Mouse (Mus musculus): ENCODE data around the gene Hoxb1. TPM values are rescaled to one million over a fixed set of nuclear protein-coding genes. Genes with fewer than 3 reads are reported as not detected.

The Hoxb1 gene
- not detected for polyA plus RNA-seq (2014; fragmentation: Illumina TruSeq; extraction: RNeasy Lipid Tissue Mini Kit (QIAGEN cat#74804); ENCODE audit: low read depth, low replicate concordance)

DNA sequence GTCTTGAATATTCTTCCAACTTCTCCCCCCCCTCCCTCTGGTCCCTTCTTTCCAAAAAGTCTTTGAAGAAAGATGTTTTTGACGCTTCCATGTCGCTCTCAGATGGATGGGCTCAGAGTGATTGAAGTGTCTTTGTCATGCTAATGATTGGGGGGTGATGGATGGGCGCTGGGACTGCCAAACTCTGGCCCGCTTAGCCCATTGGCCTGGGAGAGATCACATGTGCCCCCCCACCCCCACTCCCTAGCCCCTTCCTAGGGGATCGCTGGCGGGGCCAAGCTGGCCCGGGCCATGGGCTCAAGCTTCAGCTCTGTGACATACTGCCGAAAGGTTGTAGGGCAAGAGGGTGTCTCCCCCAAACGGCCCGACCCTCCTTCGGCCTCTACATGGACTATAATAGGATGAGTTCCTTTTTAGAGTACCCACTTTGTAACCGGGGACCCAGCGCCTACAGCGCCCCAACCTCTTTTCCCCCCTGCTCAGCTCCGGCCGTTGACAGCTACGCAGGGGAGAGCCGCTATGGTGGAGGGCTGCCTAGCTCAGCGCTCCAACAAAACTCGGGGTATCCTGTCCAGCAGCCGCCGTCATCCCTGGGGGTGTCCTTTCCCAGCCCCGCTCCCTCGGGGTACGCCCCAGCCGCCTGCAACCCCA, at the start of gene Hoxb1:
TSS of gene Hoxb1 (plus strand) at position 312 of the 651 bp plus-strand sequence.

DNA sequence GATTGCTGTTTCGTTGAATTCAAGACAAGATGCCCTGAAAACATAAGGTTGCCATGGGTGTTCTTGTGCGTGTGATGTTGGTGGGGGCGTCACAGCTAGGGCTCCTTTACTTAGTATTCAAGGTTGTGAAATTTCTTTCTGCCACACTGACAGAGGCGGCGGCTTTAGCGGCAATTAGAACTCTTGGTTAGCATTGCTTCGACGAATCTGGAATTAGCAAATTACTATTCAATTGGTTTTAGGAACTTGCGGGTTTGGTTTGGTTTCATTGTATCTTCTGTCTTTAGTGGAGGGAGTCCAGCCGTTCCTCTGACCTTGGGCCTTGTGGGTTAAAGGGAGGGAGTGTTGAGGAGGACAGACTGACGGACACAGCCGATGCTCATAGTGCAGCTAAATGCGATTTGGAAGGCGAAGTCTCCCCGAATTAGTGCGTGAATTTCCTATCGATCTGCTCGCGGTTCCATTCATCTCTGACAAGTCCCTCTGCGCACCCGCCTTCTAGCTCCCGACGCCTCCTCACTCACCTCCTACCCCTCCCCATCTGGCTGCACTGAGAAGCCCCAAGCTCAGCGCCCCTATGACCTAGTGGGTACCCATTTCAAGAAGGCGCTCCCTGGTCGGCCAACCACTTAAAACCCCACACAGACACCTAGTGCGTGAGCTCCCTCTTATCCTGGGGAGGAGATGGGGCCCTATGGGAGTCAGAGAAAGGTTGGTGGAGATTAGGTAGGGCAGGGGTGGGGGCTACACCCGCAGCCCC, 47.8 kb upstream of the Hoxb1 start, which contains the start of gene Hoxb4:
TSS of gene Hoxb4 (plus strand) at position 660 of the 760 bp plus-strand sequence.

DNA sequence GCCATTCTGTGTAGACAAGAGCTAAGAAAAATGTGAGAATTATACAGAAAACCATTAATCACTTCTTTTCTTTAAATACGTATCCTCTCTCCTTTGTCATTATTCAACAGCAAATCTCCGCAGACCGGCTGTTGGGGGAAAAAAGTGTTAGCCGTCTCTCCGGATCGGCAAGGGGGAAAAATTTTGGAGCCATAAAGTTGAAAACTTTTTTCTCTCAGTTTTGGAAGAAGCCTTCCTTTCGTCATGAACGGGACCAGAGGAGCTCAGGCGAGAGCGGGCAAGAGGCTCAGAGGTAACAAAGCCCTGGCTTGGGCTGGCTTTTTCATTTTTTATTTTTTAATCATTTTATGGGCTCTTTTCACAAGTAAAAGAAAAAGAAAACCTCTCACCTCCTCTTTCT, 42.4 kb upstream of the Hoxb1 start, which contains the start of gene Hoxb3:
TSS of gene Hoxb3 (plus strand) at position 173 of the 400 bp plus-strand sequence.

GRCm38 (mm10) chr11:96350341-96350624, 15.3 kb upstream of the Hoxb1 start, which contains the start of gene Hoxb2:
Hoxb2 (plus strand) TSS chr11:96350525.

Other genes with a start within 250 kb of the Hoxb1 start
- gene Ttll6, start 232.0 kb upstream of the Hoxb1 start, polyA plus RNA-seq (2014; fragmentation: Illumina TruSeq; extraction: RNeasy Lipid Tissue Mini Kit (QIAGEN cat#74804); ENCODE audit: low read depth, low replicate concordance) = not detected
- not detected for gene Hoxb13, start 171.4 kb upstream of the Hoxb1 start, polyA plus RNA-seq (2014; fragmentation: Illumina TruSeq; extraction: RNeasy Lipid Tissue Mini Kit (QIAGEN cat#74804); ENCODE audit: low read depth, low replicate concordance)
- not detected for gene Hoxb9, start 94.3 kb upstream of the Hoxb1 start, polyA plus RNA-seq (2014; fragmentation: Illumina TruSeq; extraction: RNeasy Lipid Tissue Mini Kit (QIAGEN cat#74804); ENCODE audit: low read depth, low replicate concordance)
- not detected for gene Hoxb8, start 83.8 kb upstream of the Hoxb1 start, polyA plus RNA-seq (2014; fragmentation: Illumina TruSeq; extraction: RNeasy Lipid Tissue Mini Kit (QIAGEN cat#74804); ENCODE audit: low read depth, low replicate concordance)
- gene Hoxb7, start 79.1 kb upstream of the Hoxb1 start, polyA plus RNA-seq (2014; fragmentation: Illumina TruSeq; extraction: RNeasy Lipid Tissue Mini Kit (QIAGEN cat#74804); ENCODE audit: low read depth, low replicate concordance) = 0.42 TPM
- not detected for gene Hoxb6, start 73.3 kb upstream of the Hoxb1 start, polyA plus RNA-seq (2014; fragmentation: Illumina TruSeq; extraction: RNeasy Lipid Tissue Mini Kit (QIAGEN cat#74804); ENCODE audit: low read depth, low replicate concordance)
- gene Hoxb5, start 62.4 kb upstream of the Hoxb1 start, polyA plus RNA-seq (2014; fragmentation: Illumina TruSeq; extraction: RNeasy Lipid Tissue Mini Kit (QIAGEN cat#74804); ENCODE audit: low read depth, low replicate concordance) = 0.21 TPM
- gene Hoxb4, start 47.5 kb upstream of the Hoxb1 start, polyA plus RNA-seq (2014; fragmentation: Illumina TruSeq; extraction: RNeasy Lipid Tissue Mini Kit (QIAGEN cat#74804); ENCODE audit: low read depth, low replicate concordance) = 0.58 TPM
- 0.45 TPM for gene Hoxb3, start 42.4 kb upstream of the Hoxb1 start, polyA plus RNA-seq (2014; fragmentation: Illumina TruSeq; extraction: RNeasy Lipid Tissue Mini Kit (QIAGEN cat#74804); ENCODE audit: low read depth, low replicate concordance)
- 0.72 TPM for gene Hoxb2, start 15.2 kb upstream of the Hoxb1 start, polyA plus RNA-seq (2014; fragmentation: Illumina TruSeq; extraction: RNeasy Lipid Tissue Mini Kit (QIAGEN cat#74804); ENCODE audit: low read depth, low replicate concordance)
- 0.48 TPM for gene Skap1, start 98.8 kb downstream of the Hoxb1 start, polyA plus RNA-seq (2014; fragmentation: Illumina TruSeq; extraction: RNeasy Lipid Tissue Mini Kit (QIAGEN cat#74804); ENCODE audit: low read depth, low replicate concordance)